Comparison of ENCODE assay signal across 16 mouse cellular contexts in genomic region chr4:63006198-63007155, GRCm38 (mm10). TPM values are rescaled to one million over a fixed set of nuclear protein-coding genes. Genes with fewer than 3 reads are reported as not detected.
DNase-seq lines count a peak whose midpoint lies in the region; ATAC-seq and TF ChIP-seq lines count a peak whose summit lies in the region.
"Had no signal": no experiment of that assay in that cellular context is flagged by ENCODE, and none has a peak within 500 bp of the region (broad histone marks: within the 10 kb centered on the region; RNA-seq: fewer than 3 reads in every experiment).

No protein-coding gene starts in this region.

- H3K27ac ChIP-seq in heart, embryonic 11.5 days (ENCODE audit: low read depth, low read length): peak overlapping the region; percentile 42
- no peak overlapping the region for H3K27ac ChIP-seq in kidney, postnatal 0 days
- peak overlapping the region; percentile 87 for H3K27ac ChIP-seq in brown adipose tissue, adult 24 weeks (replicated peaks; ENCODE audit: low read depth, low read length)
- H3K27ac ChIP-seq in liver, embryonic 15.5 days (replicated peaks): peak overlapping the region; percentile 57
- H3K27ac ChIP-seq: embryonic facial prominence, embryonic 12.5 days; forebrain, embryonic 10.5 days; left cerebral cortex, adult 2 months; macrophage had no signal

- no peak overlapping the region; the same call in 1 of the 2 replicates for H3K4me2 ChIP-seq in heart, embryonic 11.5 days
- no peak overlapping the region for H3K4me2 ChIP-seq in kidney, postnatal 0 days (ENCODE audit: low read length)
- no peak overlapping the region for H3K4me2 ChIP-seq in liver, embryonic 15.5 days
- H3K4me2 ChIP-seq: embryonic facial prominence, embryonic 12.5 days had no signal

- 77% methylated on average over 7 of the region's 7 CpGs for WGBS in heart, embryonic 11.5 days (ENCODE audit: insufficient replicate concordance)
- 46% methylated on average over 7 of the region's 7 CpGs for WGBS in kidney, postnatal 0 days
- 50% methylated on average over 7 of the region's 7 CpGs for WGBS in liver, embryonic 15.5 days (ENCODE audit: insufficient replicate concordance)

- intact Hi-C loops in heart, postnatal 25 days (cut with DNase I): loop anchor here (5.0 kb wide), 1 partner anchor 81 kb away; no protein-coding TSS in a partner anchor

- H3K9ac ChIP-seq in heart, embryonic 11.5 days (ENCODE audit: low read depth, low read length): no peak overlapping the region
- no peak overlapping the region for H3K9ac ChIP-seq in kidney, postnatal 0 days (ENCODE audit: low read depth, low read length)
- no peak overlapping the region for H3K9ac ChIP-seq in liver, embryonic 15.5 days
- H3K9ac ChIP-seq: embryonic facial prominence, embryonic 12.5 days had no signal

- no peak for TF ChIP-seq CTCF in kidney, postnatal 0 days (IDR thresholded peaks at IDR 0.05; ENCODE audit: low read depth)

- H3K27me3 ChIP-seq in heart, embryonic 11.5 days (ENCODE audit: control insufficient read depth, insufficient read depth, low read length): no peaks in the 10 kb centered on the region
- H3K27me3 ChIP-seq in kidney, postnatal 0 days (ENCODE audit: insufficient read depth, low read length): no peaks in the 10 kb centered on the region
- H3K27me3 ChIP-seq in liver, embryonic 15.5 days: no peaks in the 10 kb centered on the region
- H3K27me3 ChIP-seq: embryonic facial prominence, embryonic 12.5 days had no signal

- peaks cover 16% of the 10 kb centered on the region for H3K4me1 ChIP-seq in heart, embryonic 11.5 days (ENCODE audit: control insufficient read depth, insufficient read depth, low read length)
- H3K4me1 ChIP-seq in kidney, postnatal 0 days (replicated peaks; ENCODE audit: insufficient read depth, low read length): peaks cover 6% of the 10 kb centered on the region; the same call in 1 of the 2 replicates
- peaks cover 18% of the 10 kb centered on the region for H3K4me1 ChIP-seq in brown adipose tissue, adult 24 weeks (ENCODE audit: control insufficient read depth, insufficient read depth, insufficient read length, low read length)
- H3K4me1 ChIP-seq in liver, embryonic 15.5 days (replicated peaks): peaks cover 11% of the 10 kb centered on the region
- H3K4me1 ChIP-seq: embryonic facial prominence, embryonic 12.5 days had no signal

- H3K9me3 ChIP-seq in heart, embryonic 11.5 days (replicated peaks; ENCODE audit: control insufficient read depth, low read length): no peaks in the 10 kb centered on the region
- H3K9me3 ChIP-seq in kidney, postnatal 0 days (replicated peaks; ENCODE audit: low read length): no peaks in the 10 kb centered on the region
- H3K9me3 ChIP-seq in liver, embryonic 15.5 days (replicated peaks): no peaks in the 10 kb centered on the region
- H3K9me3 ChIP-seq: embryonic facial prominence, embryonic 12.5 days; forebrain, embryonic 10.5 days had no signal

- ATAC-seq in heart, embryonic 11.5 days (replicated peaks; ENCODE audit: insufficient number of reproducible peaks, low FRiP score, low TSS enrichment): no peak
- no peak for ATAC-seq in kidney, postnatal 0 days (replicated peaks; ENCODE audit: low FRiP score, low read depth)
- ATAC-seq in liver, embryonic 15.5 days (ENCODE audit: insufficient read depth): peak; percentile 53; the same call in 1 of the 2 replicates

- H3K36me3 ChIP-seq in heart, embryonic 11.5 days (ENCODE audit: control insufficient read depth, insufficient read depth, low read length): no peaks in the 10 kb centered on the region
- H3K36me3 ChIP-seq in kidney, postnatal 0 days (ENCODE audit: insufficient read depth, low read length): no peaks in the 10 kb centered on the region
- no peaks in the 10 kb centered on the region for H3K36me3 ChIP-seq in liver, embryonic 15.5 days (replicated peaks)
- H3K36me3 ChIP-seq: embryonic facial prominence, embryonic 12.5 days had no signal

- no peak overlapping the region for H3K4me3 ChIP-seq in heart, embryonic 11.5 days (ENCODE audit: low read depth, low read length)
- no peak overlapping the region for H3K4me3 ChIP-seq in kidney, postnatal 0 days (replicated peaks; ENCODE audit: low read depth, low read length)
- no peak overlapping the region for H3K4me3 ChIP-seq in brown adipose tissue, adult 24 weeks (ENCODE audit: insufficient read depth, low read depth, low read length)
- no peak overlapping the region for H3K4me3 ChIP-seq in liver, embryonic 15.5 days (replicated peaks)
- H3K4me3 ChIP-seq: embryonic facial prominence, embryonic 12.5 days; forebrain, embryonic 10.5 days; left cerebral cortex, adult 2 months had no signal

- no peak for DNase-seq in heart, postnatal 25 days (ENCODE audit: low spot score)
- DNase-seq in kidney, postnatal 0 days (ENCODE audit: low spot score): peak; percentile 17
- DNase-seq in kidney, adult 8-10 months: no peak
- DNase-seq in embryo, embryonic 10 days (ENCODE audit: low spot score): no peak
- no peak for DNase-seq in gastrocnemius, postnatal 25 days
- DNase-seq: adrenal gland, postnatal 10 days; cerebellum, postnatal 25 days; kidney, postnatal 14 days; spleen, adult 18-20 months had no signal

RNA-seq across cellular contexts. Expression of gene Zfp618, which starts 41.1 kb away (rescaled TPM):
- polyA plus RNA-seq in heart, embryonic 11.5 days (2014; fragmentation: Nextera tagmentation; extraction: Ambion mirVana): 11.6 and 12.3 TPM in 2 replicates
- total RNA-seq in heart, postnatal 25 days (2021): under 1 TPM; 0.36 to 0.48 TPM
- 26.6 and 27.6 TPM in 2 replicates for polyA plus RNA-seq in kidney, postnatal 0 days (2015; fragmentation: Nextera tagmentation; extraction: Ambion mirVana)
- 0.28 and 0.42 TPM in 2 replicates for polyA plus RNA-seq in brown adipose tissue, adult 24 weeks (2012; ENCODE audit: insufficient read depth, insufficient read length, missing spikeins)
- polyA plus RNA-seq in liver, embryonic 15.5 days (2015; fragmentation: Nextera tagmentation; extraction: Ambion mirVana): 4.3 and 5.6 TPM in 2 replicates
- total RNA-seq in gastrocnemius, postnatal 25 days (2021): under 1 TPM; 0.19 to 0.41 TPM
- polyA plus RNA-seq: macrophage had no signal
